Mouse (Mus musculus): ENCODE measurements around the gene Glb1l.

Glb1l gene

GRCm38 (mm10) chr1:75210136-75211087 is at the start of gene Glb1l, which contains the start of gene Stk16:
Gene Glb1l (minus strand): TSS chr1:75210813.
Gene Stk16 (plus strand): TSS chr1:75210838.
- DNase-seq (ENCODE audit: inconsistent age in 2 of 2, low spot score in 1 of 2), result peak; percentile 96 to 98

GRCm38 (mm10) chr1:75255516-75256046 is 45.0 kb upstream of the Glb1l start:
- DNase-seq (ENCODE audit: inconsistent age in 2 of 2, low spot score in 1 of 2), result no peak

GRCm38 (mm10) chr1:75254625-75255013 is 44.0 kb upstream of the Glb1l start:
- no peak for DNase-seq (ENCODE audit: inconsistent age in 2 of 2, low spot score in 1 of 2)

- DNase-seq (ENCODE audit: inconsistent age in 2 of 2, low spot score in 1 of 2), result peak; percentile 76 to 93
These were observed 43.4 kb upstream of the Glb1l start for GRCm38 (mm10) chr1:75253849-75254624.

- peak in 1 of 2 experiments; percentile 47 for DNase-seq (ENCODE audit: inconsistent age in 2 of 2, low spot score in 1 of 2)
These were observed 42.4 kb upstream of the Glb1l start for GRCm38 (mm10) chr1:75253029-75253428.

GRCm38 (mm10) chr1:75252308-75252707 is 41.7 kb upstream of the Glb1l start:
- peak in 1 of 2 experiments; percentile 40 for DNase-seq (ENCODE audit: inconsistent age in 2 of 2, low spot score in 1 of 2)

GRCm38 (mm10) chr1:75251112-75251970 is 40.7 kb upstream of the Glb1l start:
- DNase-seq (ENCODE audit: inconsistent age in 2 of 2, low spot score in 1 of 2), result peak; percentile 87 to 94

GRCm38 (mm10) chr1:75250498-75250897 is 39.9 kb upstream of the Glb1l start:
- peak in 1 of 2 experiments; percentile 24 for DNase-seq (ENCODE audit: inconsistent age in 2 of 2, low spot score in 1 of 2)

GRCm38 (mm10) chr1:75248041-75248772 is 37.6 kb upstream of the Glb1l start:
- DNase-seq (ENCODE audit: inconsistent age in 2 of 2, low spot score in 1 of 2), result peak; percentile 90 to 92

- DNase-seq (ENCODE audit: inconsistent age in 2 of 2, low spot score in 1 of 2), result peak; percentile 49 to 69
These were observed 36.7 kb upstream of the Glb1l start for GRCm38 (mm10) chr1:75247071-75247930.

- DNase-seq (ENCODE audit: inconsistent age in 2 of 2, low spot score in 1 of 2), result peak in 1 of 2 experiments; percentile 69
These were observed 34.2 kb upstream of the Glb1l start for GRCm38 (mm10) chr1:75244836-75245235.

GRCm38 (mm10) chr1:75244175-75244826 is 33.7 kb upstream of the Glb1l start:
- DNase-seq (ENCODE audit: inconsistent age in 2 of 2, low spot score in 1 of 2), result peak in 1 of 2 experiments; percentile 39

GRCm38 (mm10) chr1:75243411-75243810 is 32.8 kb upstream of the Glb1l start:
- no peak for DNase-seq (ENCODE audit: inconsistent age in 2 of 2, low spot score in 1 of 2)

GRCm38 (mm10) chr1:75239591-75239990 is 29.0 kb upstream of the Glb1l start:
- no peak for DNase-seq (ENCODE audit: inconsistent age in 2 of 2, low spot score in 1 of 2)

GRCm38 (mm10) chr1:75236117-75237050 is 25.8 kb upstream of the Glb1l start, which contains the start of gene Dnajb2:
Gene Dnajb2 (plus strand): TSS chr1:75236406.
- DNase-seq (ENCODE audit: inconsistent age in 2 of 2, low spot score in 1 of 2), result peak; percentile 94 to 96

GRCm38 (mm10) chr1:75234606-75235005 is 24.0 kb upstream of the Glb1l start:
- peak; percentile 81 to 88 for DNase-seq (ENCODE audit: inconsistent age in 2 of 2, low spot score in 1 of 2)

- DNase-seq (ENCODE audit: inconsistent age in 2 of 2, low spot score in 1 of 2), result peak in 1 of 2 experiments; percentile 24
These were observed 21.9 kb upstream of the Glb1l start for GRCm38 (mm10) chr1:75232489-75232888.
